Mouse (Mus musculus) cerebellum, postnatal 36 days (tissue): ENCODE measurements around the gene Olfr666.
"Not testable (repeated sequence)": the region's sequence is repeated elsewhere in the genome, so short reads cannot be mapped to it uniquely, and the experiment has no call there.

ENCODE experiments used
- DNase-seq, 2 experiments: peaks; one replicate each; pipeline ENCODE4 v3.0.0; 2021 to 2022; ENCODE audit warnings: mixed read lengths in 2 of 2

Gene Olfr666

GRCm38 (mm10) chr7:104895852-104896251 lies at the start of gene Olfr666:
Gene Olfr666 (minus strand): TSS chr7:104895952.
- no peak for DNase-seq

- no peak for DNase-seq
Measured at GRCm38 (mm10) chr7:104933940-104934339, 38.2 kb upstream of the Olfr666 start, which contains the start of gene Olfr669. Gene Olfr669 (plus strand): TSS chr7:104934240.

- no peak for DNase-seq
Measured at GRCm38 (mm10) chr7:104927957-104928356, 32.2 kb upstream of the Olfr666 start, which contains the start of gene Olfr668. Gene Olfr668 (minus strand): TSS chr7:104928057.

GRCm38 (mm10) chr7:104921382-104921781 lies 25.6 kb upstream of the Olfr666 start, which contains the start of gene Olfr667:
Gene Olfr667 (minus strand): TSS chr7:104921482.
- DNase-seq, result no peak

- DNase-seq, result no peak
Measured at GRCm38 (mm10) chr7:104877731-104878130, 18.0 kb downstream of the Olfr666 start, which contains the start of gene Olfr665. Gene Olfr665 (plus strand): TSS chr7:104878031.

- no peak for DNase-seq
Measured at GRCm38 (mm10) chr7:104861381-104861780, 34.4 kb downstream of the Olfr666 start.

GRCm38 (mm10) chr7:104857683-104858082 lies 38.1 kb downstream of the Olfr666 start:
- DNase-seq, result no peak

GRCm38 (mm10) chr7:104856709-104857108 lies 39.0 kb downstream of the Olfr666 start, which contains the start of gene Usp17la:
Gene Usp17la (plus strand): TSS chr7:104857009.
- DNase-seq, result not testable (repeated sequence)

- no peak for DNase-seq
Measured at GRCm38 (mm10) chr7:104855248-104855750, 40.5 kb downstream of the Olfr666 start.

- not testable (repeated sequence) for DNase-seq
Measured at GRCm38 (mm10) chr7:104851546-104851945, 44.2 kb downstream of the Olfr666 start.

- no peak for DNase-seq
Measured at GRCm38 (mm10) chr7:104843731-104844287, 51.9 kb downstream of the Olfr666 start.

GRCm38 (mm10) chr7:104842503-104842902 lies 53.2 kb downstream of the Olfr666 start, which contains the start of gene Usp17lb:
Gene Usp17lb (minus strand): TSS chr7:104842603.
- DNase-seq, result no peak
